Mouse (Mus musculus) heart, postnatal 10 days (tissue): ENCODE data around the gene Gid4. TPM values are rescaled to one million over a fixed set of nuclear protein-coding genes. Genes with fewer than 3 reads are reported as not detected.

Experiments used
- total RNA-seq, 2 experiments: library from RNA; stranded (reverse); gene quantifications; 2 replicates each; pipeline ENCODE4 v1.2.3; 2021

Gid4 gene
- total RNA-seq, 2 experiments from 2014 or later = 25.7 to 31.8 TPM

Other genes with a start within 250 kb of the Gid4 start
- 10 to 100 TPM; 40.2 to 42.6 TPM for gene Srebf1, start 194.6 kb upstream of the Gid4 start, total RNA-seq
- 100 to 1,000 TPM in 1 of 2 experiments, 10 to 100 TPM in 1; 97.3 to 100 TPM for gene Tom1l2, start 64.2 kb upstream of the Gid4 start, total RNA-seq
- 1 to 10 TPM; 1.6 to 2.3 TPM for gene Drc3, start 63.8 kb upstream of the Gid4 start, total RNA-seq
- 10 to 100 TPM; 43.8 to 55.5 TPM for gene Atpaf2, start 1.3 kb downstream of the Gid4 start, total RNA-seq
- gene Drg2, start 37.4 kb downstream of the Gid4 start, total RNA-seq = 10 to 100 TPM; 37.8 to 41.1 TPM
- under 1 TPM; 0.07 TPM for gene Myo15, start 52.2 kb downstream of the Gid4 start, total RNA-seq
- 10 to 100 TPM; 71.1 to 73.0 TPM for gene Alkbh5, start 119.2 kb downstream of the Gid4 start, total RNA-seq